Mouse (Mus musculus) E14TG2a.4 (cell line): ENCODE measurements around the gene Ephx4.

Source experiments
- H3K27me3 ChIP-seq: 2 replicates; pipeline ENCODE4 v1.6.1; 2014; ENCODE audit warnings: low read length, control low read depth; ENCODE audit not compliant: insufficient read depth
- H3K36me3 ChIP-seq: 2 replicates; pipeline ENCODE4 v1.6.1; 2014; ENCODE audit warnings: low read length, control low read depth; ENCODE audit not compliant: insufficient read depth
- H3K4me1 ChIP-seq: replicated peaks from 2 replicates; pipeline ENCODE4 v1.6.1; 2014; ENCODE audit warnings: low read depth, low read length, control low read depth
- H3K4me3 ChIP-seq: replicated peaks from 2 replicates; pipeline ENCODE4 v1.5.1; 2014; ENCODE audit warnings: mild to moderate bottlenecking, low read length
- H3K9me3 ChIP-seq: 2 replicates; pipeline ENCODE4 v1.6.1; 2014; ENCODE audit warnings: low read length, control low read depth
- CTCF ChIP-seq: conservative IDR thresholded peaks from 2 replicates; pipeline ENCODE4 v1.5.1; 2014; ENCODE audit warnings: low read length
- NANOG ChIP-seq: IDR thresholded peaks from 2 replicates; pipeline ENCODE4 v1.6.1; 2014; ENCODE audit warnings: borderline replicate concordance, low read length, mixed read lengths
- POU5F1 ChIP-seq: IDR thresholded peaks from 2 replicates; pipeline ENCODE4 v1.6.1; 2014; ENCODE audit warnings: low read length, borderline replicate concordance

Ephx4 gene

DNA sequence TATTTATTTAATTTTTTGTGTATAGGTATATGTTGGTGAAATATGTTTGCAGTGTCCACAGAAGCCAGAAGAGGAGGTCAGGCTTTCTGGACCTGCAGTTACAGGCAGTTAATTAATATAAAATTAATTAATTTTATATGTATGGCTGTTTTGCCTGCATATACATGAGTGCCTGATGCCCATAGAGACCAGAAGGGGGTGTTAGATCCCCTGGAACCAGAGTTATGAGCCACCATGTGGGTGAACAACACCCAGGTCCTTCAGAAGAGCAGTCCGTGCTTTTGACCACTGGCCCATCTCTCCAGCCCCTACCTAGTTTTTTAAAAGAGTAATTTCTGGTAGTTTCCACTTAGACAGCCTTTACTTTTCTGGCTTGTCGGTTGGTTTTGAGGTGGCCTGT is 9.7 kb downstream of the Ephx4 start:
- H3K36me3 ChIP-seq = no peaks in the 10 kb centered on the region
- H3K4me1 ChIP-seq = no peaks in the 10 kb centered on the region
- no peaks in the 10 kb centered on the region for H3K27me3 ChIP-seq
- no peaks in the 10 kb centered on the region for H3K9me3 ChIP-seq
- no peak for TF ChIP-seq CTCF
- no peak overlapping the region for H3K4me3 ChIP-seq

- Histone ChIP-seq H3K9me3 (no peaks in the 10 kb centered on the region), H3K27me3 (no peaks in the 10 kb centered on the region), H3K36me3 (no peaks in the 10 kb centered on the region), H3K4me1 (no peaks in the 10 kb centered on the region), H3K4me3 (no peak overlapping the region)
- TF ChIP-seq POU5F1 (no peak), CTCF (no peak), NANOG (no peak)
Measured at GRCm38 (mm10) chr5:107415098-107415497, 12.6 kb downstream of the Ephx4 start.

DNA sequence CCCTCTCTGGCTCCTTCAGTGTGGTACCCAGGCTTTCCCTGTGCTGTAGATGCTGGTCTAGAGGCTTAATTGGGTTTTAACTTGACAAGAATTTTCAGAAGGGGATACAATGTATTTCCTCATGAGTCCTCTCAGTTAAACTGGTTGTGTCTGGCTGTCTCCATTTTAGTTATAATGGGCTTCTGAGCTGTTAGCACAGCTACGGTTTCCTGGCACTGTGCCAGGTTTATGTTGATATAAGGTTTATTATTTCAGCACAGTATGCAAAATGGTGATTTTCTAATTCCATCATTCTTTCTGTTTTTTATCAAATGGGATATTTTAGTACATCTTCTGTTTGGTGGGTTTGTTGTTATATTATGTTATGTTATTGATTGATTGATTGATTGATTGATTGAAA is 19.1 kb downstream of the Ephx4 start:
- no peak overlapping the region for H3K4me3 ChIP-seq
- H3K9me3 ChIP-seq = no peaks in the 10 kb centered on the region
- no peaks in the 10 kb centered on the region for H3K4me1 ChIP-seq
- TF ChIP-seq CTCF (no peak), POU5F1 (no peak), NANOG (no peak)
- no peaks in the 10 kb centered on the region; the same call in 1 of the 2 replicates for H3K27me3 ChIP-seq
- no peaks in the 10 kb centered on the region for H3K36me3 ChIP-seq

- Histone ChIP-seq H3K4me3 (no peak within 1 kb of the TSS), H3K9me3 (no peaks in the 10 kb centered on the region), H3K27me3 (no peaks in the 10 kb centered on the region), H3K36me3 (no peaks in the 10 kb centered on the region), H3K4me1 (no peaks in the 10 kb centered on the region; the same call in 1 of the 2 replicates)
- no peak for TF ChIP-seq POU5F1
- no peak for TF ChIP-seq CTCF
- TF ChIP-seq NANOG = no peak
Measured at GRCm38 (mm10) chr5:107431249-107431648, 28.7 kb downstream of the Ephx4 start, which contains the start of gene Lpcat2b. Gene Lpcat2b, plus strand, starts transcription at chr5:107431549.

DNA sequence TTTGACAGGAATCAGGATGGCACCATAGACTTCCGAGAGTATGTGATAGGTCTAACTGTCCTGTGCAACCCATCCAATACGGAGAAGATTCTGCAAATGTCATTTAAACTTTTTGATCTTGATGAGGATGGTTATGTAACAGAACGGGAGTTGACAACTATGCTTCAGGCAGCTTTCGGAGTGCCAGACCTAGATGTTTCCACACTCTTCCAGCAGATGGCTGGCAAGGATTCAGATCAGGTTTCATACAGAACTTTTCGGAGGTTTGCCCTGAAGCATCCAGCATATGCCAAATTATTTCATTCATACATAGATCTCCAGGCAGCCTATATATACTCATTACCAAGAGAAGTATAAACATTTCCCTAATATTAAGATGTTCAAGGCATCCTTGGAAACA is 31.5 kb downstream of the Ephx4 start:
- no peak for TF ChIP-seq POU5F1
- TF ChIP-seq NANOG = no peak
- Histone ChIP-seq H3K36me3 (no peaks in the 10 kb centered on the region), H3K9me3 (peaks cover 5% of the 10 kb centered on the region; the same call in 1 of the 2 replicates), H3K4me3 (no peak overlapping the region), H3K4me1 (peaks cover 12% of the 10 kb centered on the region), H3K27me3 (no peaks in the 10 kb centered on the region)

- H3K36me3 ChIP-seq = no peaks in the 10 kb centered on the region
- peaks cover 12% of the 10 kb centered on the region for H3K4me1 ChIP-seq
- no peaks in the 10 kb centered on the region for H3K27me3 ChIP-seq
- H3K9me3 ChIP-seq = peaks cover 5% of the 10 kb centered on the region; the same call in 1 of the 2 replicates
- H3K4me3 ChIP-seq = no peak overlapping the region
- no peak for TF ChIP-seq CTCF
Measured at GRCm38 (mm10) chr5:107436185-107436584, 33.6 kb downstream of the Ephx4 start.

GRCm38 (mm10) chr5:107436587-107437209 is 34.2 kb downstream of the Ephx4 start:
- Histone ChIP-seq H3K4me1 (peaks cover 12% of the 10 kb centered on the region), H3K36me3 (no peaks in the 10 kb centered on the region), H3K27me3 (no peaks in the 10 kb centered on the region), H3K4me3 (no peak overlapping the region), H3K9me3 (peaks cover 5% of the 10 kb centered on the region; the same call in 1 of the 2 replicates)
- no peak for TF ChIP-seq CTCF
- no peak for TF ChIP-seq NANOG
- TF ChIP-seq POU5F1 = no peak

- TF ChIP-seq POU5F1 (peak; percentile 28; the same call in 1 of the 2 replicates), CTCF (no peak), NANOG (no peak)
- H3K36me3 ChIP-seq = no peaks in the 10 kb centered on the region
- H3K27me3 ChIP-seq = no peaks in the 10 kb centered on the region
- peaks cover 12% of the 10 kb centered on the region for H3K4me1 ChIP-seq
- peak within 1 kb of the TSS; percentile 93 for H3K4me3 ChIP-seq
- peaks cover 5% of the 10 kb centered on the region; the same call in 1 of the 2 replicates for H3K9me3 ChIP-seq
Measured at GRCm38 (mm10) chr5:107437464-107438281, 35.1 kb downstream of the Ephx4 start, which contains the start of gene Btbd8. Gene Btbd8, plus strand, starts transcription at chr5:107437997.
